Mouse (Mus musculus): Measurements from ENCODE around the gene Alox12.

DNA sequence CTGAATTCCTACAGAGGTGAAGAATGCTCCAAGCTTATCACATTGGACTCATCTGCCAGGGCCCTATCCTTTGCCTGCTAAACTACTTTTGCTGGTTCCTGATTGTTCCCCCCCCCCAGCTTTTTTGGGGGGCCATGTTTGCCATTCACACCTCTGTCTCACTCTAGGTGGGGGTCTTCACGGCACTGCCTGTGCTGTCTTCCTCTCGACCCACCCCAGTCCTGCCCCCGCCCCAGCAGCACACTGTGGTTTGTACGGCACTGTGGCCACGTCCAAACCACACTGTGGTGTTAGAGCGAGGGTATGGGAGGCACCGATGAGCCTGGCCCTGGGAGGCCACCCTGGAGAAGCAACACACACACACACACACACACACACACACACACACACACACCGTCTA, 20.7 kb downstream of the Alox12 start:
- no peak for TF ChIP-seq CTCF (IDR thresholded peaks at IDR 0.05; ENCODE audit: borderline replicate concordance, control insufficient read depth, extremely low read depth, insufficient read depth, low read length, poor library complexity)
- TF ChIP-seq POLR2A (IDR thresholded peaks at IDR 0.05; ENCODE audit: control insufficient read depth, extremely low read depth, insufficient read depth, low read length, poor library complexity): no peak

Data from thymus, adult 2 months (tissue).